Mouse (Mus musculus): ENCODE data around the gene Daam2.

Gene Daam2

DNA sequence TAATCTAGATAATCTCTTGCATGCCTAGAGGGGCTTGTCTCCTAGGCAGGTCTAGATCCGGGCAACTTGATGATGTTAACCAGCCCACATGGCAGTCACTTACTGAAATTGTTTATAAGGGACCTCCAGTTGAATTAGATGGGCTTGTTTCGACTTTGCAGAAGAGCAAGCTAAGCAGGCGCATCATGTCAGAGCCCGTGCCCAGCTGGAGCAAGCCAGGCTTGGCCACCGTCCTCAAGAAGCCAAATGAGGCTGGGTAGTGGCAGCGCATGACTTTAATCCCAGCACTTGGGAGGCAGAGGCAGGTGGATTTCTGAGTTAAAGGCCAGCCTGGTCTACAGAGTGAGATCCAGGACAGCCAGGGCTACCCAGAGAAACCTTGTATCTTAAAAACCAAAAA, 133.0 kb downstream of the Daam2 start:
- no peak for DNase-seq (ENCODE audit: low spot score)

- DNase-seq (ENCODE audit: low spot score): no peak
These were observed 134.0 kb downstream of the Daam2 start for GRCm38 (mm10) chr17:49430136-49430535.

GRCm38 (mm10) chr17:49429471-49430129, 134.5 kb downstream of the Daam2 start:
- DNase-seq (ENCODE audit: low spot score): no peak

- DNase-seq (ENCODE audit: low spot score): peak; percentile 14
These were observed 135.3 kb downstream of the Daam2 start for GRCm38 (mm10) chr17:49428751-49429415.

DNA sequence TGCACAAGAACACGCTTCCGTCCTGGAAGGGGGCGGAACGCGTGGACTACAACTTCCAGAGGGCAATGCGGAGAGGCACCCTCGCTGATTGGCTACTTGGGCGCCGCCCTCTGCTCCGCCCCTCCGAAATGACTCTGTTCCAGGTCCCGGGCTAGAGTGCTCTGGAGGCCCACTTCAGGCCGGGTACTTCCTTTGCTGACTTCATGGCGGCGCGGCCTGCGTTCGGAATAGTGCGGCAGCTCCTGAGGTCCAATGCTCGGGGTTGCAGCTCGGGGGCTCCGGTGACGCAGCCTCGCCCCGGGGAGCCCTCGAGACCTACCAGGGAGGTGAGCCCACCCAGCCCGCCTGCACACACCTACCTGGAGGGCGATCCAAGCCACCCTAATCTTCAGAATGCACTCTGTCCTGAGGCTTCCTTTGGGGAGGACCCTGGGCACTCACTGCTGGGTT, 135.9 kb downstream of the Daam2 start, which contains the start of gene Mocs1:
Gene Mocs1 (plus strand): TSS at position 124 of the 450 bp plus-strand sequence.
- peak; percentile 97 for DNase-seq (ENCODE audit: low spot score)

DNA sequence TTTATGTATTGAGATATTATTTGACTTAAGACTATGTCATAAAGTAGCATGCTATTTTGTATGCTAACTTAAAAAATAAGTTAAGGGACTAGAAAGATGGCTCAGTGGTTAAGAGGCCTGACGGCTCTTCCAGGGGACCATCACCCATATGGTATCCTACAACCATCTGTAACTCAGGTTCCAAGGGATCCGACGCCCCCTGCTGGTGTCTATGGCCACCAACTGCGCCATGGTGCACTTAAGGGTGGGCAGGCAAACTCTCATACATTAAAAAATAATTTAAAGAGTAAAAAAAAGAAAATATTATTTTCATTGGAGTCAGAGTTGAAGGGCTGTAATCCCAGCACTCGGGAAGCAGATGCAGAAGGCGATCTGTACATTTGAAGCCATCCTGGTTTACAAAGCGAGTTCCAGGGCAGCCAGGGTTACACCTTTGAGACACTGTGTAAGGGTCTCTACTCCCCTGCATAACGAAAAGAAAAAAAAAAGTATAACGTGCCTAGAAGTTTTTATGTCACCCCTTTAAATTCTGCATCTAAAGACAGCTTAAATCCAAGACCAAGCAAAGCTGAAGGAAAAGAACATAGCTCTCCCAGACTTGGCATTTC, 136.4 kb downstream of the Daam2 start:
- DNase-seq (ENCODE audit: low spot score): no peak

- DNase-seq (ENCODE audit: low spot score): no peak
These were observed 140.3 kb downstream of the Daam2 start for GRCm38 (mm10) chr17:49423872-49424271.

DNA sequence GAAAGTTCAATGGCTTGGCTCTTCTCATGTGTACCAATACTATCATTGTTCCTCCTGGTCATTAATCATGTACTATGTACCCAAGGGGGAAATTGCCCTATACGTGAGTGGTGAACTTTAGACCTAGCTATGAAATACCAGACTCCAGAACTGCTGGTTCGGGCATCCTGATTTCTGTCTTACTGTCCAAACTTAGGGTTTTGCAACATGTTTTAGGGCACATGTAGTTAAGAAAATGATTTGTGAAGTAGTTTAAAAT, 141.1 kb downstream of the Daam2 start:
- no peak for DNase-seq (ENCODE audit: low spot score)

- DNase-seq (ENCODE audit: low spot score): no peak
These were observed 141.7 kb downstream of the Daam2 start for GRCm38 (mm10) chr17:49422286-49423066.

DNA sequence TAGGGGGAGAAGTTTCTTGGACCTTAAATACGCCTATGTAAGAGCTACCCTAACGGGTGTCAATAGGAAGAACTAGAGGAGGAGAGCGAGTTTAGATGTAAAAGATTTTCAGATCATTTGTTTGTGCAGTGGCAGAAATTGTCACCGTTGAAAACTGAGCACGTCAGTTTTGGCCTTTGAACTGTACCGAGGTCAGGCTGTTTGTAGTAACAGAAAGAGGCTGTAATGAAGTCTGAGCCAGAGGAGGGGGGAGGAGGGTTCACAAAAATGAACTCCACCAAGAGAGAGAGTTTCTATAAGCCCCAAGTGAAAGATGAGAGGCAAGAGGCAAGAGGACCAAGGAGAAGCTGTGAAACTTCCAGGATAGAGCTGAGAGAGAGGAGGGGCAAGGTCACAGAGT, 144.3 kb downstream of the Daam2 start:
- DNase-seq (ENCODE audit: low spot score): no peak

GRCm38 (mm10) chr17:49416228-49416627, 147.9 kb downstream of the Daam2 start:
- DNase-seq (ENCODE audit: low spot score): no peak

GRCm38 (mm10) chr17:49413554-49413953, 150.6 kb downstream of the Daam2 start:
- DNase-seq (ENCODE audit: low spot score): no peak

DNA sequence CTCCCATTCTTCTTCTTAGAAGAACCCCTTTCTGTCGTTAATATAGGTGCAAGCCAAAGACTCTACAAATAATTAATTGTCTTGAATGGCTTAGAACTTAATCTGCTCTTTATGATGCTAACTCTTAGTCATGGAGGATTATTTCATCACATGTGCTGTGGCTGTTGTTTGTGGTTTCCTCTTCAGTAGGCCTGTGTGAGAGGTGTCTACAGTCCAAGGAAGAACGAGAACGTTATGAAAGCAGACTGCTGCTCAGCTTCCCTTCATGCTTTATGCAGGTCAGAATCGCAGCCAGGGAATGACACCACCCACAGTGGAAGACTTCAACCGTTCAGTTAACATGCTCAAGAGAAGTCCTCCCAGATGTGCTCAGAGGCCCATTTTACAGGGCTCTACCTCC, 151.2 kb downstream of the Daam2 start:
- DNase-seq (ENCODE audit: low spot score): no peak
